Mouse (Mus musculus) cerebral cortex, adult 2 months (tissue): Measurements from ENCODE around the gene Pfdn4.

Experiments used
- WGBS: fragments of 180-500 bp; shearing (Covaris S2); methylation state at CpG from one replicate; pipeline ENCODE4 v1.1.7; 2018; 5-methylcytosine and 5-hydroxymethylcytosine counted together

The Pfdn4 gene

GRCm38 (mm10) chr2:170552088-170552487, 55.9 kb downstream of the Pfdn4 start:
- WGBS = 63% methylated on average over 7 of the region's 7 CpGs

DNA sequence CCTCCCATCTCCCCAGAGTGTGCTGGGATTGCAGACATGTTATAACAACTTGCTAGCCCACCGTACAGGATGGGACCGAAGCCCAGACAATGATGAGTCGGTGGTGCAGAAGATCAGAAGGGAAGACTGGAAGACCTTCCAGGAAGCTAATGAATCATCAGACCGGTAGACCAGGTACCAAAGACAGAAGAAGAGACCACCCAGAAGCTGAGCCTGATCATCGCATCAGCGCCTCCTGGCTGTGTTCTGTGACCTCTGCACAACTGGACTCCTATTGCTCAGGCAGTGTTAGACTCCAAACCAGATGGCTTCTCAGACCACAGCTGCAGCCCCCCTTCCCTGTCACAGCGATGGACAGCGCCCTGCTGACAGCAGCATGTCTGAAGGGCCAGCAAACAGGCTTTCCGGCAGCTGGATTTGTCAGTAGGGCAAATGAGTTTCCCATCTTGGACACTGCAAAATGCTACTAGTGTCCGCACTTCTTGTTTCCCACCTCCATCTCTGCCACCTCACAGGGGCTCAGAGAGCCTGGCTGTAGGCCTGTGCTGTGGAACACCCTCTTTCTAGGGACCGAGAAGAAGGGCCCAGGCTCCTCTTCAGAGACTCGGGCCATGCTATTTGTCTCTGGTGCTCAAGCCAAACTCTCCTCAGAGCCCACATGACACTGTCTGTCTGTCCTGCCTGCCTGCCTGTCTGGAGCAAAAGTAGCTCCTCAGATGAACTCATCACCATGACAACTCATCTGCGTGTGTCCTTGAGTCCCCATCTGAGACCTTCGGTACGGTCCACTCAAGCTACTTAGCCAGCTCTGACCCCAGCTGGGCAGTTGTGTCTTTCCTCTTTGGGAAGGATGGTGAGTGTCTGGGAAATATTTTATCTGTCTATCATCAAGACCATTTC, 68.0 kb downstream of the Pfdn4 start:
- WGBS = 75% methylated on average over 15 of the region's 15 CpGs

- 58% methylated on average over 8 of the region's 8 CpGs for WGBS
Measured at GRCm38 (mm10) chr2:170564995-170565394, 68.8 kb downstream of the Pfdn4 start.
